Mouse (Mus musculus) frontal cortex, adult (tissue): Measurements from ENCODE around the gene Thtpa.
A peak's percentile ranks its signal among the peaks of the same experiment; 100 is the strongest.

Experiments
- ATAC-seq: cut with Nextera tagmentation; 2 replicates; pipeline ENCODE4 v1.9.2; 2017; ENCODE audit warnings: mild to moderate bottlenecking, moderate library complexity, mixed read lengths; ENCODE audit not compliant: low TSS enrichment

The Thtpa gene

GRCm38 (mm10) chr14:55077481-55078365, 16.9 kb upstream of the Thtpa start:
- 0 out of 2 replicates have a peak, but pooled peaks have one; percentile 18 for ATAC-seq

GRCm38 (mm10) chr14:55078366-55078989, 16.1 kb upstream of the Thtpa start:
- peak; percentile 13; the same call in 1 of the 2 replicates for ATAC-seq

- ATAC-seq = peak; percentile 32; the same call in 1 of the 2 replicates
Observed at GRCm38 (mm10) chr14:55079214-55079970, 15.2 kb upstream of the Thtpa start.

- no peak for ATAC-seq
Observed at GRCm38 (mm10) chr14:55081105-55081504, 13.5 kb upstream of the Thtpa start.

GRCm38 (mm10) chr14:55083481-55083880, 11.1 kb upstream of the Thtpa start:
- ATAC-seq = no peak

- ATAC-seq = no peak
Observed at GRCm38 (mm10) chr14:55085324-55086008, 9.1 kb upstream of the Thtpa start.

GRCm38 (mm10) chr14:55086009-55086514, 8.5 kb upstream of the Thtpa start:
- no peak for ATAC-seq

- peak; percentile 16; the same call in 1 of the 2 replicates for ATAC-seq
Observed at GRCm38 (mm10) chr14:55089199-55089947, 5.2 kb upstream of the Thtpa start.

- ATAC-seq = peak; percentile 15
Observed at GRCm38 (mm10) chr14:55091209-55091865, 3.2 kb upstream of the Thtpa start.

GRCm38 (mm10) chr14:55092011-55092577, 2.5 kb upstream of the Thtpa start, which contains the start of gene Zfhx2:
Gene Zfhx2, minus strand, starts transcription at chr14:55092324.
- ATAC-seq = peak; percentile 70

GRCm38 (mm10) chr14:55093927-55094326, 657 bp upstream of the Thtpa start:
- no peak for ATAC-seq

GRCm38 (mm10) chr14:55095263-55095662, 679 bp downstream of the Thtpa start:
- ATAC-seq = no peak

GRCm38 (mm10) chr14:55095671-55096070, 1.1 kb downstream of the Thtpa start:
- ATAC-seq = no peak

GRCm38 (mm10) chr14:55096573-55097087, 2.0 kb downstream of the Thtpa start:
- ATAC-seq = no peak

- no peak for ATAC-seq
Observed at GRCm38 (mm10) chr14:55097646-55098045, 3.1 kb downstream of the Thtpa start.

GRCm38 (mm10) chr14:55098067-55098466, 3.5 kb downstream of the Thtpa start:
- no peak for ATAC-seq

GRCm38 (mm10) chr14:55101592-55101991, 7.0 kb downstream of the Thtpa start:
- ATAC-seq = no peak

- no peak for ATAC-seq
Observed at GRCm38 (mm10) chr14:55102253-55102785, 7.7 kb downstream of the Thtpa start.

- no peak for ATAC-seq
Observed at GRCm38 (mm10) chr14:55104365-55104764, 9.8 kb downstream of the Thtpa start.
